Mouse (Mus musculus) cortical plate, adult 2 months (tissue): Measurements from ENCODE around the gene Lrrc8b.

ENCODE experiments used
- CTCF ChIP-seq: fragments of 200-500 bp; IDR thresholded peaks from 2 replicates; pipeline ENCODE4 v1.5.1; 2011; ENCODE audit warnings: mild to moderate bottlenecking, control low read depth, low read length; ENCODE audit not compliant: insufficient read depth; ENCODE audit errors: extremely low read depth
- POLR2A ChIP-seq: fragments of 200-500 bp; IDR thresholded peaks from 2 replicates; pipeline ENCODE4 v1.6.1; 2011; ENCODE audit warnings: mild to moderate bottlenecking, low read length, control low read depth; ENCODE audit not compliant: insufficient read depth; ENCODE audit errors: extremely low read depth

DNA sequence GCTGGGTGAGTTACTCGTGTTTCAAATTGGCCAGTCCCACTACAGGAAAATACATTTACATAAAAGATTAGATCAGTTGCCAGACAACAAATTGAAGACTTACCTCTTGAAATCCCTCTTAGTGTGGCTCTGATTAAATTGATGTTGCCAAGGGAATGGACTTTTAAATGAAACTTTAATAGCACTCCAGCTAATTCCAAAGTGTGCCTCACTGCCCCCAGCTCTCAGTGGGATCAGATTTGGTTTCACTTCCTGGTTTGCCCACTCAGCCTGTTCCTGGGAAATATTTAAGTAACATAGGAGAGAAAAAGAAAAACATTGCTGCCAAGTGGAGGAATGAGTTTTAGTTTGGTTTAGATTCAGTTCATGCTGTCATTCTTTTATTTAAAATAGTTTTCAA lies 38.5 kb downstream of the Lrrc8b start:
- TF ChIP-seq CTCF (no peak), POLR2A (no peak)
